Mouse (Mus musculus): ENCODE data around the gene Mrgprd. TPM values are rescaled to one million over a fixed set of nuclear protein-coding genes. Genes with fewer than 3 reads are reported as not detected.

The Mrgprd gene
- polyA plus RNA-seq, 1 experiment from 2014 or later, result not detected

- H3K27ac ChIP-seq, result no peak overlapping the region
- H3K4me3 ChIP-seq, result no peak overlapping the region
- no peak overlapping the region for H3K9ac ChIP-seq
- no peaks in the 10 kb centered on the region for H3K9me3 ChIP-seq
- H3K4me1 ChIP-seq, result peaks cover 17% of the 10 kb centered on the region
- no peak overlapping the region for H3K4me2 ChIP-seq (replicated peaks)
- H3K27me3 ChIP-seq, result no peaks in the 10 kb centered on the region
- WGBS, result 88% methylated on average over 6 of the region's 6 CpGs
- H3K36me3 ChIP-seq, result no peaks in the 10 kb centered on the region
- ATAC-seq (ENCODE audit: insufficient number of reproducible peaks, insufficient read depth, low FRiP score, low TSS enrichment), result no peak
These were observed 19.3 kb downstream of the Mrgprd start for GRCm38 (mm10) chr7:145333936-145334335.

- Histone ChIP-seq H3K27ac (no peak overlapping the region), H3K4me3 (no peak overlapping the region), H3K9ac (no peak overlapping the region), H3K4me1 (peaks cover 15% of the 10 kb centered on the region), H3K36me3 (no peaks in the 10 kb centered on the region), H3K4me2 (replicated peaks) (no peak overlapping the region), H3K27me3 (no peaks in the 10 kb centered on the region), H3K9me3 (no peaks in the 10 kb centered on the region)
- WGBS, result 42% methylated on average over 4 of the region's 4 CpGs
- ATAC-seq (ENCODE audit: insufficient number of reproducible peaks, insufficient read depth, low FRiP score, low TSS enrichment), result no peak
These were observed 19.9 kb downstream of the Mrgprd start for GRCm38 (mm10) chr7:145334428-145335027.

- no peak for ATAC-seq (ENCODE audit: insufficient number of reproducible peaks, insufficient read depth, low FRiP score, low TSS enrichment)
- no peaks in the 10 kb centered on the region for H3K9me3 ChIP-seq
- H3K4me3 ChIP-seq, result no peak overlapping the region
- H3K27ac ChIP-seq, result no peak overlapping the region
- no peak overlapping the region for H3K9ac ChIP-seq
- no peaks in the 10 kb centered on the region for H3K36me3 ChIP-seq
- H3K4me1 ChIP-seq, result peaks cover 8% of the 10 kb centered on the region
- H3K4me2 ChIP-seq (replicated peaks), result no peak overlapping the region
- no peaks in the 10 kb centered on the region for H3K27me3 ChIP-seq
These were observed 20.6 kb downstream of the Mrgprd start for GRCm38 (mm10) chr7:145335199-145335598.

GRCm38 (mm10) chr7:145335616-145336332 lies 21.1 kb downstream of the Mrgprd start:
- Histone ChIP-seq H3K27me3 (no peaks in the 10 kb centered on the region), H3K36me3 (no peaks in the 10 kb centered on the region), H3K4me1 (peaks cover 8% of the 10 kb centered on the region; the same call in 1 of the 2 replicates), H3K27ac (no peak overlapping the region), H3K4me3 (no peak overlapping the region), H3K4me2 (replicated peaks) (no peak overlapping the region), H3K9ac (no peak overlapping the region), H3K9me3 (no peaks in the 10 kb centered on the region)
- no peak for ATAC-seq (ENCODE audit: insufficient number of reproducible peaks, insufficient read depth, low FRiP score, low TSS enrichment)
- 84% methylated on average over 3 of the region's 3 CpGs for WGBS

GRCm38 (mm10) chr7:145337889-145338288 lies 23.3 kb downstream of the Mrgprd start:
- Histone ChIP-seq H3K9me3 (no peaks in the 10 kb centered on the region), H3K27me3 (no peaks in the 10 kb centered on the region), H3K9ac (no peak overlapping the region), H3K4me3 (no peak overlapping the region), H3K4me1 (no peaks in the 10 kb centered on the region), H3K4me2 (replicated peaks) (no peak overlapping the region), H3K36me3 (no peaks in the 10 kb centered on the region), H3K27ac (no peak overlapping the region)
- WGBS, result 75% methylated on average over 2 of the region's 2 CpGs
- ATAC-seq (ENCODE audit: insufficient number of reproducible peaks, insufficient read depth, low FRiP score, low TSS enrichment), result no peak

GRCm38 (mm10) chr7:145340248-145340904 lies 25.7 kb downstream of the Mrgprd start:
- ATAC-seq (ENCODE audit: insufficient number of reproducible peaks, insufficient read depth, low FRiP score, low TSS enrichment), result no peak
- 91% methylated on average over 5 of the region's 5 CpGs for WGBS
- Histone ChIP-seq H3K4me2 (replicated peaks) (no peak overlapping the region), H3K4me3 (no peak overlapping the region), H3K27me3 (no peaks in the 10 kb centered on the region), H3K9me3 (no peaks in the 10 kb centered on the region), H3K36me3 (no peaks in the 10 kb centered on the region), H3K27ac (no peak overlapping the region), H3K4me1 (no peaks in the 10 kb centered on the region), H3K9ac (no peak overlapping the region)

Other genes with a start within 250 kb of the Mrgprd start
- gene 1810010D01Rik, start 106.7 kb upstream of the Mrgprd start, polyA plus RNA-seq (2016; fragmentation: Nextera tagmentation; extraction: Ambion mirVana), result 0.89 TPM in 1 of 2 replicates, not detected in the other
- 9.3 and 11.5 TPM in 2 replicates for gene Tpcn2, start 30.8 kb upstream of the Mrgprd start, polyA plus RNA-seq (2016; fragmentation: Nextera tagmentation; extraction: Ambion mirVana)
- 0.34 and 0.35 TPM in 2 replicates for gene Mrgprf, start 14.0 kb upstream of the Mrgprd start, polyA plus RNA-seq (2016; fragmentation: Nextera tagmentation; extraction: Ambion mirVana)